Mouse (Mus musculus) megakaryocyte, embryonic 14.5 days (primary cell): Measurements from ENCODE around the gene Eif3g.

Source experiments
- FLI1 ChIP-seq: IDR thresholded peaks from 2 replicates; pipeline ENCODE4 v1.6.1; 2012; ENCODE audit warnings: low read length, inconsistent platforms, mixed read lengths
- GATA1 ChIP-seq: IDR thresholded peaks from 3 replicates; pipeline ENCODE4 v1.6.1; 2012; ENCODE audit warnings: mixed read lengths, low read length, inconsistent platforms, borderline replicate concordance

- TF ChIP-seq GATA1 (no peak), FLI1 (no peak)
Measured at GRCm38 (mm10) chr9:20889185-20890141, 9.0 kb downstream of the Eif3g start.
